Mouse (Mus musculus): Measurements from ENCODE around the gene Tec.
A peak's percentile ranks its signal among the peaks of the same experiment; 100 is the strongest.
"Not testable (repeated sequence)": the region's sequence is repeated elsewhere in the genome, so short reads cannot be mapped to it uniquely, and the experiment has no call there.

The Tec gene

GRCm38 (mm10) chr5:72826445-72826844, 41.8 kb downstream of the Tec start:
- DNase-seq (ENCODE audit: inconsistent age in 2 of 2, low spot score in 1 of 2), result no peak

GRCm38 (mm10) chr5:72820651-72821050, 47.6 kb downstream of the Tec start:
- no peak for DNase-seq (ENCODE audit: inconsistent age in 2 of 2, low spot score in 1 of 2)

- no peak for DNase-seq (ENCODE audit: inconsistent age in 2 of 2, low spot score in 1 of 2)
Observed at GRCm38 (mm10) chr5:72820036-72820640, 48.1 kb downstream of the Tec start.

GRCm38 (mm10) chr5:72818513-72819180, 49.6 kb downstream of the Tec start:
- DNase-seq (ENCODE audit: inconsistent age in 2 of 2, low spot score in 1 of 2), result no peak

GRCm38 (mm10) chr5:72817523-72818091, 50.7 kb downstream of the Tec start:
- peak in 1 of 2 experiments; percentile 38 for DNase-seq (ENCODE audit: inconsistent age in 2 of 2, low spot score in 1 of 2)

GRCm38 (mm10) chr5:72816960-72817359, 51.3 kb downstream of the Tec start:
- DNase-seq (ENCODE audit: inconsistent age in 2 of 2, low spot score in 1 of 2), result not testable (repeated sequence)

- no peak for DNase-seq (ENCODE audit: inconsistent age in 2 of 2, low spot score in 1 of 2)
Observed at GRCm38 (mm10) chr5:72816491-72816890, 51.8 kb downstream of the Tec start.

- DNase-seq (ENCODE audit: inconsistent age in 2 of 2, low spot score in 1 of 2), result no peak
Observed at GRCm38 (mm10) chr5:72816046-72816445, 52.2 kb downstream of the Tec start.

GRCm38 (mm10) chr5:72815361-72815760, 52.9 kb downstream of the Tec start:
- DNase-seq (ENCODE audit: inconsistent age in 2 of 2, low spot score in 1 of 2), result no peak

GRCm38 (mm10) chr5:72814072-72814471, 54.2 kb downstream of the Tec start:
- no peak for DNase-seq (ENCODE audit: inconsistent age in 2 of 2, low spot score in 1 of 2)

GRCm38 (mm10) chr5:72812908-72813307, 55.4 kb downstream of the Tec start:
- DNase-seq (ENCODE audit: inconsistent age in 2 of 2, low spot score in 1 of 2), result no peak

- no peak for DNase-seq (ENCODE audit: inconsistent age in 2 of 2, low spot score in 1 of 2)
Observed at GRCm38 (mm10) chr5:72812328-72812727, 56.0 kb downstream of the Tec start.

- no peak for DNase-seq (ENCODE audit: inconsistent age in 2 of 2, low spot score in 1 of 2)
Observed at GRCm38 (mm10) chr5:72811397-72811796, 56.9 kb downstream of the Tec start.

GRCm38 (mm10) chr5:72810990-72811389, 57.3 kb downstream of the Tec start:
- no peak for DNase-seq (ENCODE audit: inconsistent age in 2 of 2, low spot score in 1 of 2)

- DNase-seq (ENCODE audit: inconsistent age in 2 of 2, low spot score in 1 of 2), result no peak
Observed at GRCm38 (mm10) chr5:72809480-72809879, 58.8 kb downstream of the Tec start.

- no peak for DNase-seq (ENCODE audit: inconsistent age in 2 of 2, low spot score in 1 of 2)
Observed at GRCm38 (mm10) chr5:72808456-72809111, 59.7 kb downstream of the Tec start.

- DNase-seq (ENCODE audit: inconsistent age in 2 of 2, low spot score in 1 of 2), result peak in 1 of 2 experiments; percentile 48
Observed at GRCm38 (mm10) chr5:72802851-72803250, 65.4 kb downstream of the Tec start.

GRCm38 (mm10) chr5:72798563-72798962, 69.7 kb downstream of the Tec start:
- DNase-seq (ENCODE audit: inconsistent age in 2 of 2, low spot score in 1 of 2), result no peak

GRCm38 (mm10) chr5:72796186-72796613, 72.1 kb downstream of the Tec start:
- DNase-seq (ENCODE audit: inconsistent age in 2 of 2, low spot score in 1 of 2), result peak; percentile 26 to 58

- DNase-seq (ENCODE audit: inconsistent age in 2 of 2, low spot score in 1 of 2), result no peak
Observed at GRCm38 (mm10) chr5:72793309-72793850, 74.9 kb downstream of the Tec start.

GRCm38 (mm10) chr5:72791789-72792188, 76.5 kb downstream of the Tec start:
- no peak for DNase-seq (ENCODE audit: inconsistent age in 2 of 2, low spot score in 1 of 2)

GRCm38 (mm10) chr5:72791386-72791785, 76.9 kb downstream of the Tec start:
- no peak for DNase-seq (ENCODE audit: inconsistent age in 2 of 2, low spot score in 1 of 2)
